In genomic region chr16:33930785-33931184, GRCm38 (mm10) we compare ENCODE assay signal across 23 mouse cellular contexts. TPM values are rescaled to one million over a fixed set of nuclear protein-coding genes. Genes with fewer than 3 reads are reported as not detected.
DNase-seq lines count a peak whose midpoint lies in the region; ATAC-seq and TF ChIP-seq lines count a peak whose summit lies in the region.
"Had no signal": no experiment of that assay in that cellular context is flagged by ENCODE, and none has a peak within 500 bp of the region (broad histone marks: within the 10 kb centered on the region; RNA-seq: fewer than 3 reads in every experiment).

No protein-coding gene starts in this region.

- peak overlapping the region; percentile 73 for H3K27ac ChIP-seq in gastrocnemius, adult 2 months
- peak overlapping the region; percentile 47 for H3K27ac ChIP-seq in limb, embryonic 15.5 days
- no peak overlapping the region for H3K27ac ChIP-seq in limb, embryonic 10.5 days
- H3K27ac ChIP-seq: embryonic facial prominence, embryonic 13.5 days; forebrain, embryonic 15.5 days; hindbrain, embryonic 15.5 days; intestine, embryonic 15.5 days; neural tube, embryonic 15.5 days had no signal

- no peak overlapping the region for H3K9ac ChIP-seq in limb, embryonic 15.5 days
- H3K9ac ChIP-seq: embryonic facial prominence, embryonic 13.5 days; forebrain, embryonic 15.5 days; hindbrain, embryonic 15.5 days; intestine, embryonic 15.5 days; neural tube, embryonic 15.5 days had no signal

- H3K36me3 ChIP-seq in limb, embryonic 15.5 days, result 0 out of 2 replicates have a peak, but pooled peaks cover 4% of the 10 kb centered on the region
- peaks cover 53% of the 10 kb centered on the region for H3K36me3 ChIP-seq in limb, embryonic 10.5 days
- H3K36me3 ChIP-seq: forebrain, embryonic 15.5 days; hindbrain, embryonic 15.5 days; intestine, embryonic 15.5 days; neural tube, embryonic 15.5 days had no signal

- DNase-seq in gastrocnemius, adult 2 months, result peak; percentile 76
- no peak for DNase-seq in gastrocnemius, adult 18-20 months (ENCODE audit: low spot score)
- no peak for DNase-seq in limb, embryonic 10.5 days (ENCODE audit: low spot score)
- peak; percentile 42 to 65 for DNase-seq in gastrocnemius, postnatal 36 days
- peak; percentile 54 for DNase-seq in skeletal muscle tissue, adult 2 months (ENCODE audit: low read depth, low spot score)
- no peak for DNase-seq in layer of hippocampus, adult 9-11 months
- DNase-seq in right cerebral cortex, postnatal 14 days, result no peak
- DNase-seq: adrenal gland, postnatal 10 days; cerebellum, adult 9-11 months; kidney, adult 9 months; layer of hippocampus, postnatal 36 days; liver; lung, postnatal 36 days; thymus, postnatal 4 days had no signal

- no peak overlapping the region for H3K4me3 ChIP-seq in gastrocnemius, adult 2 months
- H3K4me3 ChIP-seq in limb, embryonic 15.5 days, result no peak overlapping the region
- no peak overlapping the region for H3K4me3 ChIP-seq in limb, embryonic 10.5 days
- H3K4me3 ChIP-seq: embryonic facial prominence, embryonic 13.5 days; forebrain, embryonic 15.5 days; hindbrain, embryonic 15.5 days; intestine, embryonic 15.5 days; neural tube, embryonic 15.5 days had no signal

- intact Hi-C loops in gastrocnemius, adult 2 months (cut with DNase I), result no loop called here
- intact Hi-C loops in gastrocnemius, postnatal 36 days (cut with DNase I), result no loop called here

- 54% methylated on average over 6 of the region's 6 CpGs for WGBS in limb, embryonic 15.5 days
- WGBS in limb, embryonic 10.5 days, result 88% methylated on average over 6 of the region's 6 CpGs

- no peak overlapping the region for H3K4me2 ChIP-seq in limb, embryonic 15.5 days
- H3K4me2 ChIP-seq: embryonic facial prominence, embryonic 13.5 days; forebrain, embryonic 15.5 days; hindbrain, embryonic 15.5 days; intestine, embryonic 15.5 days; neural tube, embryonic 15.5 days had no signal

- no peaks in the 10 kb centered on the region for H3K27me3 ChIP-seq in limb, embryonic 15.5 days
- no peaks in the 10 kb centered on the region for H3K27me3 ChIP-seq in limb, embryonic 10.5 days (ENCODE audit: low read depth, poor library complexity, severe bottlenecking)
- H3K27me3 ChIP-seq: embryonic facial prominence, embryonic 13.5 days; forebrain, embryonic 15.5 days; hindbrain, embryonic 15.5 days; intestine, embryonic 15.5 days; neural tube, embryonic 15.5 days; Patski had no signal

- ATAC-seq in limb, embryonic 15.5 days (ENCODE audit: insufficient number of reproducible peaks, low FRiP score, low TSS enrichment, low read depth), result no peak
- ATAC-seq: CD4-positive, CD25-positive, alpha-beta regulatory T cell, adult 4 months; forebrain, embryonic 15.5 days; intestine, embryonic 15.5 days; midbrain, embryonic 16.5 days; Patski had no signal

- no peaks in the 10 kb centered on the region for H3K9me3 ChIP-seq in limb, embryonic 15.5 days
- no peaks in the 10 kb centered on the region for H3K9me3 ChIP-seq in limb, embryonic 10.5 days (replicated peaks)
- H3K9me3 ChIP-seq: embryonic facial prominence, embryonic 13.5 days; forebrain, embryonic 15.5 days; hindbrain, embryonic 15.5 days; intestine, embryonic 15.5 days; neural tube, embryonic 15.5 days had no signal

- TF ChIP-seq CTCF in gastrocnemius, adult 2 months (IDR thresholded peaks at IDR 0.05), result no peak

- peaks cover 42% of the 10 kb centered on the region for H3K4me1 ChIP-seq in limb, embryonic 15.5 days
- peaks cover 21% of the 10 kb centered on the region for H3K4me1 ChIP-seq in limb, embryonic 10.5 days

RNA-seq across cellular contexts. Expression of gene Umps, which starts 36.1 kb away (rescaled TPM):
- total RNA-seq in gastrocnemius, adult 2 months (2021), result 1 to 10 TPM; 5.3 to 7.3 TPM
- 1 to 10 TPM; 5.8 to 6.8 TPM for total RNA-seq in gastrocnemius, adult 18-20 months (2021)
- 43.7 and 43.9 TPM in 2 replicates for polyA plus RNA-seq in limb, embryonic 15.5 days (2015; fragmentation: Nextera tagmentation; extraction: Ambion mirVana)
- 107 and 119 TPM in 2 replicates for polyA plus RNA-seq in limb, embryonic 10.5 days (2016; fragmentation: Nextera tagmentation; extraction: Ambion mirVana)
- 1 to 10 TPM; 4.9 to 5.6 TPM for total RNA-seq in gastrocnemius, postnatal 36 days (2021)

Comparison
In these comparisons a context has a peak if more than half of its experiments do, and no peak if none do; other contexts are left out.
1. DNase-seq: peak in gastrocnemius, adult 2 months (single experiment), gastrocnemius, postnatal 36 days (2 of 2) and skeletal muscle tissue, adult 2 months (single experiment); none in gastrocnemius, adult 18-20 months (single experiment), limb, embryonic 10.5 days (single experiment), layer of hippocampus, adult 9-11 months (single experiment) and right cerebral cortex, postnatal 14 days (single experiment).